Mouse (Mus musculus): ENCODE data around the gene Cops7b.

- TF ChIP-seq CTCF (conservative IDR thresholded peaks at IDR 0.05; ENCODE audit: low read length) (no peak), NANOG (IDR thresholded peaks at IDR 0.05; ENCODE audit: borderline replicate concordance, low read length) (no peak)
Measured at GRCm38 (mm10) chr1:86581692-86582450, 833 bp upstream of the Cops7b start.
